In the genomic region with DNA sequence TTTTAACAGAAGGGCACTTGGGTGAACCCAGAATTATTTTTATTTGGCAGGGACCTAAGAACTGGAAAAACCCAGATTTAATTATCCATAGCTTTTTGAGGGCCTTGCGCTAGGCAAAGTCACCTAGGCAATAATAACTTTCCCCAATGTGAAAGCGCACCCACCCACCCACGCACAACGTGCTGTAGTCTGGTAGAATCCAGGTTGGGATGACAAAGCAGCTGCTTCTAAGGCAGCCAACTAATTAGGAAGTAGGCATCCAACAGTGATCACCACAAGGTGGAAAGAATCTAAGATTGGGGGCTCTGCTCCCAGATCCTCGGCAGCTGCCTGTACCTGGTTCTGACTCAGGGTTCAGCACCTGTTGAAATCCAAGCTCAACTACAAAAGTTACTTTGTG, we compare ENCODE assay signal across 8 mouse cellular contexts. TPM values are rescaled to one million over a fixed set of nuclear protein-coding genes. Genes with fewer than 3 reads are reported as not detected.
DNase-seq lines count a peak whose midpoint lies in the region; ATAC-seq and TF ChIP-seq lines count a peak whose summit lies in the region.

No protein-coding gene starts in this region.

- H3K36me3 ChIP-seq in forebrain, embryonic 13.5 days (ENCODE audit: poor library complexity, severe bottlenecking): no peaks in the 10 kb centered on the region
- H3K36me3 ChIP-seq in limb, embryonic 10.5 days: no peaks in the 10 kb centered on the region

- no peak for TF ChIP-seq CTCF in layer of hippocampus, adult 2 months (conservative IDR thresholded peaks at IDR 0.05)

- H3K4me2 ChIP-seq in forebrain, embryonic 13.5 days: peak overlapping the region; percentile 83

- WGBS in forebrain, embryonic 13.5 days: 38% methylated on average over 5 of the region's 5 CpGs
- 63% methylated on average over 5 of the region's 5 CpGs for WGBS in limb, embryonic 10.5 days

- H3K4me3 ChIP-seq in layer of hippocampus, adult 2 months: peak overlapping the region; percentile 88
- H3K4me3 ChIP-seq in forebrain, embryonic 13.5 days: peak overlapping the region; percentile 93; the same call in 1 of the 2 replicates
- H3K4me3 ChIP-seq in limb, embryonic 10.5 days: peak overlapping the region; percentile 98

- no peak for ATAC-seq in forebrain, embryonic 13.5 days
- no peak for ATAC-seq in megakaryocyte progenitor cell, adult 5-6 weeks (replicated peaks; ENCODE audit: poor library complexity)

- peak overlapping the region; percentile 92; the same call in 1 of the 2 replicates for H3K27ac ChIP-seq in layer of hippocampus, adult 2 months
- H3K27ac ChIP-seq in forebrain, embryonic 13.5 days: no peak overlapping the region
- no peak overlapping the region; the same call in 1 of the 2 replicates for H3K27ac ChIP-seq in limb, embryonic 10.5 days

- H3K4me1 ChIP-seq in forebrain, embryonic 13.5 days: peaks cover 9% of the 10 kb centered on the region
- H3K4me1 ChIP-seq in limb, embryonic 10.5 days: peaks cover 15% of the 10 kb centered on the region

- peak; percentile 26 to 38 for DNase-seq in layer of hippocampus, adult 2 months (ENCODE audit: low spot score in 2 of 2)
- no peak for DNase-seq in layer of hippocampus, adult 9-10 months (ENCODE audit: low spot score)
- DNase-seq in limb, embryonic 10.5 days (ENCODE audit: low spot score): no peak
- DNase-seq in right cerebral cortex, adult 2 months (ENCODE audit: low spot score in 2 of 2): peak; percentile 59 to 70
- no peak for DNase-seq in embryo, embryonic 11 days
- no peak for DNase-seq in gastrocnemius, postnatal 25 days

- H3K9me3 ChIP-seq in forebrain, embryonic 13.5 days (replicated peaks): no peaks in the 10 kb centered on the region
- H3K9me3 ChIP-seq in limb, embryonic 10.5 days (replicated peaks): no peaks in the 10 kb centered on the region

- no peaks in the 10 kb centered on the region for H3K27me3 ChIP-seq in forebrain, embryonic 13.5 days
- H3K27me3 ChIP-seq in limb, embryonic 10.5 days (ENCODE audit: low read depth, poor library complexity, severe bottlenecking): no peaks in the 10 kb centered on the region

- H3K9ac ChIP-seq in forebrain, embryonic 13.5 days: no peak overlapping the region

RNA-seq across cellular contexts. Expression of a gene that starts 0.5 kb away (rescaled TPM):
- 100 to 1,000 TPM; 168 TPM for total RNA-seq in layer of hippocampus, adult 2 months (2021)
- polyA plus RNA-seq in forebrain, embryonic 13.5 days (2015; fragmentation: Nextera tagmentation; extraction: Ambion mirVana): 65.2 and 75.6 TPM in 2 replicates
- polyA plus RNA-seq in limb, embryonic 10.5 days (2016; fragmentation: Nextera tagmentation; extraction: Ambion mirVana): 24.4 and 33.3 TPM in 2 replicates
- total RNA-seq in gastrocnemius, postnatal 25 days (2021): 10 to 100 TPM; 15.9 to 17.7 TPM
- total RNA-seq in megakaryocyte progenitor cell, adult 5-6 weeks (2015): 18.5 and 20.0 TPM in 2 replicates
- 11.0 and 14.9 TPM in 2 replicates for total RNA-seq in megakaryocyte progenitor cell, adult 5-6 weeks (2017)

Comparison
In these comparisons a context has a peak if more than half of its experiments do, and no peak if none do; other contexts are left out.
1. DNase-seq: peak in layer of hippocampus, adult 2 months (2 of 2) and right cerebral cortex, adult 2 months (2 of 2); none in layer of hippocampus, adult 9-10 months (single experiment), limb, embryonic 10.5 days (single experiment), embryo, embryonic 11 days (single experiment) and gastrocnemius, postnatal 25 days (single experiment).
2. RNA of a gene that starts 0.5 kb away (total RNA-seq): 168 TPM in layer of hippocampus, adult 2 months; 11.0 to 20.0 TPM in megakaryocyte progenitor cell, adult 5-6 weeks and 15.9 to 17.7 TPM in gastrocnemius, postnatal 25 days; every median in the first group is over 4 times any median in the second.
3. Peak in every context shown above with its lines, with median percentiles within 50 percentile points of each other: H3K4me3 ChIP-seq.